Mouse (Mus musculus): ENCODE measurements around the gene Gm9573.

GRCm38 (mm10) chr17:35601736-35602354, 24.6 kb downstream of the Gm9573 start:
- no peak for TF ChIP-seq GATA1 (IDR thresholded peaks at IDR 0.05; ENCODE audit: borderline replicate concordance, low read length)
- no peak for TF ChIP-seq FLI1 (IDR thresholded peaks at IDR 0.05; ENCODE audit: low read length)

Measured in megakaryocyte, embryonic 14.5 days (primary cell).